Mouse (Mus musculus): ENCODE data around the gene Tbc1d19.
A peak's percentile ranks its signal among the peaks of the same experiment; 100 is the strongest.

Tbc1d19 gene

GRCm38 (mm10) chr5:53809115-53809991, at the start of gene Tbc1d19:
Gene Tbc1d19, plus strand, starts transcription at chr5:53809606.
- peak; percentile 84 for DNase-seq

DNA sequence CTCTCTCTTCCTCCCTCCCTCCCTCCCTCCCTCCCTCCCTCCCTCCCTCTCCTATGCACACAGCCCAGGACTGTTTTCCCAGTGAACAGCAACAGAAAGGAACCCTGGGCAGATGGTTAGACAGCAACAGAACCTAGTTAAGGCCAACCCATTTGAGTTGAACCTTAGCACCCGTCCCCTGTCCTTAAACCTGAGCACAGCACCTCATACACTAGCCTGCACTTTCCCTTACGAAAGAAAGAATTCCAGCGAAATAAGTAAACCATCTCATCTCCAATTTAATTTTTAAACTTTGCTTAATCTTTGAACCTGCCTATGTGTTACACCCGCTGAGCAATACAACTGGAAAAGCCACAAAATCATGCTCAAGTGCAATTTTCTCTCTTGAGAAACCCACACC, 49.5 kb upstream of the Tbc1d19 start:
- DNase-seq: no peak

GRCm38 (mm10) chr5:53760914-53761313, 48.5 kb upstream of the Tbc1d19 start:
- no peak for DNase-seq

DNA sequence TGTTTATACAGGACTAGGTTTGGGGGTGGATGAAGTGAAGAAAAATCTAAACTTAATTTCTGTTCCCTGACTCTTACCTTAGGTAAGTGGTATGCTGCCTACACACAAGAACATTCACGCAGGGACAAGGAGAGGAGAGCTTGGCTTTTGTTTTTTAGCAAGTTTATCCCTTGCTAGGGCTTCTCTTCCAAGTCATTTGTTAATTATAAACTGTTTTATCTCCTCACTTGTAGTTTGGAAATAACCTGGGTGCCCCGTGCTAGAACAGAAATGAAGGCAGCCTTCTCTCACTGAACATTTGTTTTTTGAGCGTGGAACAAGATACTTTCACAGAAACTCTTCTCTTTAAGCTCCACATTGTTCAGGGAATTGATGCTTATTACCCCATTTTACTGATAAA, 48.1 kb upstream of the Tbc1d19 start:
- DNase-seq: no peak

GRCm38 (mm10) chr5:53784818-53785520, 24.4 kb upstream of the Tbc1d19 start:
- DNase-seq: no peak

DNA sequence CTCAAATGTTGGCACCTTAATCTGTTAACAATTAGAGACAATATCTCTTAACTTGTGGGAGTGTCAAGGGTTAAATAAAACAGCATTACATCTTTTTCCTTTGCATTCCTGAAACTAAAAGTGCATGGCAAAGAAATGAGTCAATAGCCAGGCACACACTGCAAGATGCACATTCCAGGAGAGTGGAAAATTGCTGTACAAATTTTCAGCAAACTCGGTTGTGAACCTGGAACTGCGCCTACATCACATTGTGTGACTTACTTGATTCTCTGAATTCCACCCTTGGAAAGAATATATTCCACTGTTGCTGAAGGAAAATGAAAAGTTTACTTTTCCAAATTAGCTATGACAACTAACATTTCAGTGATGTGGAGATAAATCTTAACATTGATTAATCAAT, 8.0 kb upstream of the Tbc1d19 start:
- DNase-seq: no peak

- no peak for DNase-seq
Measured at GRCm38 (mm10) chr5:53819711-53820110, 10.3 kb downstream of the Tbc1d19 start.

DNA sequence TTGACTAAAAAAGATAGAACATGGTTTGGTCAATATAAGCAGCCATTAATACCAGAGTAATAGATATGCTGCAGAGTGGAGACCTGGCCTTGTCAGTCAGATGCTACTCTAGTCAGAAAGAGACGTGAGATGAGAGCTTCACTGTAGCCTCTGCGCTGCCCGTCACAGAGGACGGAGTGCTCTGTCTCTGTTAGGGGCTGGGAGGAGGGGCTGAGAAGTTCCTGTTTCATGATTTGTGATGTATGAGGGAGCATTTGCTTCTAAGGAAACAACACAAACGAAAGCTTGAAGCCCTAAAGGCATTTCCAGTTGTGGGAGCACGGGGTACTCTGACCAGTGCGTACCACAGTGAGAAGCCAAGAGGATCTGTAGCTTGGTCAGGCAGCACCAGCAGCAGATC, 16.5 kb downstream of the Tbc1d19 start:
- DNase-seq: no peak

GRCm38 (mm10) chr5:53834489-53834888, 25.1 kb downstream of the Tbc1d19 start:
- DNase-seq: no peak

GRCm38 (mm10) chr5:53841256-53841655, 31.9 kb downstream of the Tbc1d19 start:
- no peak for DNase-seq

- DNase-seq: peak; percentile 17
Measured at GRCm38 (mm10) chr5:53848294-53848942, 39.0 kb downstream of the Tbc1d19 start.

GRCm38 (mm10) chr5:53852574-53852973, 43.2 kb downstream of the Tbc1d19 start:
- DNase-seq: no peak

GRCm38 (mm10) chr5:53854561-53854960, 45.2 kb downstream of the Tbc1d19 start:
- no peak for DNase-seq

DNA sequence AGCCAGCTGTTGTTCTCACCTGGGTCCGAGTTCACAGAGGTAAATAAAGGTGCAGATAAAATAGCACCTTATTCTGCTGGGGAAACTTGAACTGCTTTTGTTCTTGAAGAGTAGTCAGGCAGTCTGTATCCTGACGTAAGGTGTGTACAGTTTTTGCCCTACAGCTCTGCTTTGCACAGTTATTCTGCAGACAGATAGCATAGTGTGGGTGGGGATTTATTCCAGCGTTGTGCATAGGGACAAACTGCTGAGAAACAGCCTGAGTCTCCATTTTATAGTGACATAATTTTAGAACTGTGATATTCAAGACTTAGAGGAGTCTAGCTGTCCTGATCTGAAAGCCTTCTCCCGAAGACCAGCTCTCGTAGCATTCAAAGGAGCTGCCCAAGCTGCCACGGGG, 46.6 kb downstream of the Tbc1d19 start:
- DNase-seq: no peak

DNA sequence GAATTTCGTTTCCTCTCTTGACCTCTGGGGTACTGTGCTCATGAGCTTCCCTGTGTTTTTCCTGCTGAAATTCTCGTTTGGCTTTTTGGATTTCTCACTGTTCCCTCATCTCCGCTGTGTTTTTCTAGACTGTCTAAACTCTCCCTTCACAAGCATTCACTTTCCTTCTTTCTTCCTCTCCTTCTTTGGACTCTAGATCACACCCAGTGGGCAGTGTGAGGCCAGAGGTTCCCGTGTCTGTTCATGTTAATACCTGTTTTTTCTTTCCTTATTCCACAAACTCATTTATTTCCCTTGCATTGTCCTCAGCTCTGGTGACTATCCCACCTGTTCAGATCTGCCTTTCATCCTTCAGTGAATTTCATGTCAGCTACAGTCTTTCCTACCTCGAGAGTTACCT, 55.7 kb downstream of the Tbc1d19 start:
- DNase-seq: no peak

GRCm38 (mm10) chr5:53865991-53866390, 56.6 kb downstream of the Tbc1d19 start:
- DNase-seq: no peak

GRCm38 (mm10) chr5:53871665-53872312, 62.4 kb downstream of the Tbc1d19 start:
- DNase-seq: peak; percentile 71

DNA sequence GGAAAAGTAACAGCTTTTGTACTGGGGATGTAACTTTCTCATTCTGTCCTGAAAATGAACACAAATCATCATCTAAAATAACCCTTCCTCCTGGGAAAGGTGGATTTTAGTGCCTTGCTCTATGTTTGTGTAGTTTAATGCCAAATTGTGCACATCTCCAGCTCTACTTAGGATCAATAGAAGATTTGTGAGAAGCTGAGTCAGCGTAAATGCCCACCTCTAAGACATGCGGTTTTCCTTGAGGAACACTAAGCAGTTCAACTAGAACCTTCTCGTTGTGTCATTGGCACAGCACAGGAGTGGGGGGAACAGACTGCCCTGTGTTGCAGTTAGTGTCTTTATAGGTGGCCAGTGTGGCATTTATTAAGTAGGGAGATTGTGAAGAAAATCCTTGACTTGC, 65.6 kb downstream of the Tbc1d19 start:
- no peak for DNase-seq

GRCm38 (mm10) chr5:53880724-53881123, 71.3 kb downstream of the Tbc1d19 start:
- no peak for DNase-seq

GRCm38 (mm10) chr5:53881381-53881990, 72.1 kb downstream of the Tbc1d19 start:
- DNase-seq: no peak

- DNase-seq: no peak
Measured at GRCm38 (mm10) chr5:53901406-53901805, 92.0 kb downstream of the Tbc1d19 start.

GRCm38 (mm10) chr5:53902757-53903156, 93.4 kb downstream of the Tbc1d19 start:
- DNase-seq: no peak

DNA sequence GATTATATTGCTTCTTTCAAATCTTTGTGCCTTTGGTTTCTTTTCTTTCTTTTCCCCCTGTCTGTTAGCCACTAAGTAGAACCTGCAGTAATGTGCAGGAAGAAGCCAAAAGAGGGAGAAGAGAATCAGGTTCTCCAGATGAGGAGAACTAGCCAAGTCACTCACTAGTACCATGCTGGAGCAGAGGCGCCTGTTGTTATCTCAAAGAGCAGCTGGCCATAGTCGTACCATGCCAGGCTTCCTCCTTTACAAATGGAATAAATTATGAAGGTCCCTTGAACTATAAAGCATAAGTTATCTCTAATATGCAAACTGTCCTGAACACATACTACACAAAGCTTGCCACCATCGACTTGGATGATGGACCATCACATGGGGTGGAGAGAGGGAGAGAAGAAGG, 99.8 kb downstream of the Tbc1d19 start:
- no peak for DNase-seq
